Mouse (Mus musculus): Measurements from ENCODE around the gene Dlgap1. TPM values are rescaled to one million over a fixed set of nuclear protein-coding genes. Genes with fewer than 3 reads are reported as not detected.

Gene Dlgap1
- 0.26 and 0.85 TPM in 2 replicates for polyA plus RNA-seq (2011; ENCODE audit: insufficient read length, low read depth, missing spikeins)

DNA sequence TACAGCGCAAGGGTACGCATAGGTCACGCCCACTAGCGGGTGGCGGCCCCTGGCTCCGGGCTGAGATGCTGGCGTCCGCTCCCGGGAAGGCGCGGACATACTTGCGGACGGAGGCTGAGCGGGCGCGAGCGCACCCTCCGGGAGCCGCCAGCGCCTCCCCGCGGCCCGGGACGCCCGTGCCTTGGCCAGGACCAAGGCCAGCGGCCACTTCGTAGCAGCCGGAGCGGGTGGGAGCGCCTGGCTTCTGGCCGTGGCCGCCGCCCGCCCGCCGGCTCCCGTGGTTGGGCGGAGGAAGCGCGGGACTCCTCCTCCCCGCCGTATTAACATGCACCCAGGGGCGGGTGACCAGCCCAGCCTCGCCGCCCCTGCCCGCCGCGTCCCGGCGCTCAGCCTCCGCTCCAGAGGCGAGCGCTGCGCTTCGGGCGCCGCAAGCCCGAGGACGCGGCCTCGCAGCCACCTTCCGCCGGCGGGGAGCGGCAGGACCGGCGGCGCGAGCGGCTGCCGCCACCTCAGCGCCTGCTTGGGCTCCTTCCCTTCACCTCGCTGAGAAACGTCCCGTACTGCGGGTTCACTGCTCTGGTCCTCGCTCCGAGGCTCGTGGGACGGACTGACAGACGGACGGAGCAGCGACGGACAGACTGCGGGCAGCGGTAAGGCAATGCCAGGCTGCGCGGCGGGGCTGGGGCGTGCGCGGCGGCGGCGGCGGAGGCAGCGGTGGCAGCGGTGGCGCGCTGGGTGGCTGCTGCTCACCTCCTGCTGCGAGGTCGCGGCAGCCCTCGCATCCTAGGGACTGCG lies at the start of gene Dlgap1:
Gene Dlgap1 (plus strand): TSS at position 53 of the 795 bp plus-strand sequence.
- Histone ChIP-seq H3K4me3 (ENCODE audit: insufficient read depth, low read length) (peak within 1 kb of the TSS; percentile 33), H3K4me1 (ENCODE audit: control insufficient read depth, insufficient read depth, low read length) (no peaks in the 10 kb centered on the region), H3K27ac (ENCODE audit: insufficient read depth, low read length) (no peak within 1 kb of the TSS)
- TF ChIP-seq CTCF (IDR thresholded peaks at IDR 0.05; ENCODE audit: borderline replicate concordance, insufficient read depth, low read length) (0 out of 2 replicates have a peak, but pooled peaks have one; percentile 7), POLR2A (IDR thresholded peaks at IDR 0.05; ENCODE audit: low read depth, low read length) (no peak)

DNA sequence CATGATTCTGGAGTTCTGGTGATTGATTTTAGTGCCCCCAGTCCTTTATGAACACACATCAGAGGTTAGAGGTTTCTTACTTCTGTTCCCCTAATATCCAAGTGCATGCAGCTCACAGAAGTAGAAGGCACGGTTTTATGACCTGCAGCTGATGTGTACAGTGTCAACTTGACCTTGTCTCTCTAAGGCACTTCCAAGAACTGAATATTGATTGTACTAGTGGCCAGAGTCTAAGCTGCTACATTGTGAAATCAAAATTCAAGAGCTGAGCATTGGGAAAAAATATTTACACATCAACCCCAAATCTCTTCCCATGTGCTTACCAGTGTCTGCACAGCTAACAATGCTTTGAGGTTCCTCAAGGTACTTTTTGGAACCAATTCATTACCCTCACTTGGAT lies 13.9 kb upstream of the Dlgap1 start:
- Histone ChIP-seq H3K4me1 (ENCODE audit: control insufficient read depth, insufficient read depth, low read length) (no peaks in the 10 kb centered on the region), H3K4me3 (ENCODE audit: insufficient read depth, low read length) (no peak overlapping the region), H3K27ac (ENCODE audit: insufficient read depth, low read length) (no peak overlapping the region)
- TF ChIP-seq POLR2A (IDR thresholded peaks at IDR 0.05; ENCODE audit: low read depth, low read length) (no peak), CTCF (IDR thresholded peaks at IDR 0.05; ENCODE audit: borderline replicate concordance, insufficient read depth, low read length) (no peak)

DNA sequence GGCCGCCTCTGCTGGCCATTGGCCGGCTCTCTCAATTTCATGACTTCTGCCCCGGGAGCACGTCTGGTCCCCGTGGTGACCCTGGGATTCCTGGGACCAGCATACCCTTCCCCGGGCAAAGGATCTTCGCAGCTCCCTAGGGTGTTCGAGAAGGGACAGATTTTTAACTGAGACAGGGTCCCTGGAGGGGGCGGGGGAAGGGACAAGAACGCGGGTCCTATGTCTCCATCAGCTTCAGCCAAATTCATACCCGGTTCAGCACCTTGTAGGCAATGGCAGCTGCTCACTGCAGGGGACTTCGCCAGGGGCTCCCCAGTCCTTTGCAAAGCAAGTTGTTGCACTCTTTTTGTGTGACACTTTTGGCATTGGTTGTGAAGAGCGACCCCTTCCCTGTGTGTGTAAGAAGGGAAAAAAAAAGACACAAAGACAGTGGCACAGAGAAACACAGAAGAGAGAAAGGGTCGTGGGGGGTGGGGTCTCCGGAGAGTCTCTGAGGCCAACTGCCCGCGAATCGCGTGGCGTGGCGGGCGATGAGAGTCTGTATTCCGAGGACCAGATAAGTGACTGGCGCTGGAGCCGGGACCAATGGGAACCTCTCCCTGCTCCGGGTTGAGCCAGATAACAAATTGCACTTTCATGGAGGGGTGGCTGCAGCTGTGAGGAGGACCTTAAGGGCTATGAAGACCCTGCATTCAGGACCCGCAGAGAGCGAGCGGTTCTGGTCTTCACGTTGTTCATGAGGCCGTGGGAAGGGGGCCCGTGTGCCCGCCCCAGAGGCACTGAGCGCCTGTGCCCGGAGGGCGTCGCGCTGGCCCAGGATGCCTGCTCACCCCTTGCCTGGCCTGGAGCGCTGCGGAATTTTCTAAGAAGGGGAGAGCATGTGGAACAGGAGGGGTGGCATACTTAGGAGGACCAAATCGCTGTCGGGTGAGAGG lies 1.2 kb downstream of the Dlgap1 start:
- Histone ChIP-seq H3K4me3 (ENCODE audit: insufficient read depth, low read length) (peak overlapping the region; percentile 33; the same call in 1 of the 2 replicates), H3K27ac (ENCODE audit: insufficient read depth, low read length) (no peak overlapping the region), H3K4me1 (ENCODE audit: control insufficient read depth, insufficient read depth, low read length) (no peaks in the 10 kb centered on the region)
- no peak for TF ChIP-seq CTCF (IDR thresholded peaks at IDR 0.05; ENCODE audit: borderline replicate concordance, insufficient read depth, low read length)
- no peak for TF ChIP-seq POLR2A (IDR thresholded peaks at IDR 0.05; ENCODE audit: low read depth, low read length)

DNA sequence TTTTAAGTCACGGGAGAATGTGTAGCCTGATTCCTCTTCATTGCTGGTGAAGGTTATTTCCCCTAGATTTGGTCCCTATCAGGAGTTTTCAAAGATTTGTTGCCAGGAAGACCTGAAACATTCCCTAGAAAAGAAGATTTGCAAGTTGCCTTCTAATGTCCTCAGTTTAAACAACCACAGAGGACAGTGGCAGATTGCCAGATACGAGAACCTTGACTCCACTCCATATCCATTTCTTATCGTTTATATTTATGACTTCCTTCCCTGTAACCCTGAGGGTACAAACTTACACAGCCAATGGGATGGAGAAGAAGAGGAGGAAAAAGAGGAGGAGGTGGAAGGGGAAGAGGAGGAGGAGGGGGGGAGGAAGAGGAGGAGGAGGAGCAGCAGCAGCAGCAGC lies 4.2 kb downstream of the Dlgap1 start:
- H3K27ac ChIP-seq (ENCODE audit: insufficient read depth, low read length): no peak overlapping the region
- TF ChIP-seq POLR2A (IDR thresholded peaks at IDR 0.05; ENCODE audit: low read depth, low read length): no peak
- TF ChIP-seq CTCF (IDR thresholded peaks at IDR 0.05; ENCODE audit: borderline replicate concordance, insufficient read depth, low read length): no peak
- no peak overlapping the region for H3K4me3 ChIP-seq (ENCODE audit: insufficient read depth, low read length)
- H3K4me1 ChIP-seq (ENCODE audit: control insufficient read depth, insufficient read depth, low read length): no peaks in the 10 kb centered on the region

DNA sequence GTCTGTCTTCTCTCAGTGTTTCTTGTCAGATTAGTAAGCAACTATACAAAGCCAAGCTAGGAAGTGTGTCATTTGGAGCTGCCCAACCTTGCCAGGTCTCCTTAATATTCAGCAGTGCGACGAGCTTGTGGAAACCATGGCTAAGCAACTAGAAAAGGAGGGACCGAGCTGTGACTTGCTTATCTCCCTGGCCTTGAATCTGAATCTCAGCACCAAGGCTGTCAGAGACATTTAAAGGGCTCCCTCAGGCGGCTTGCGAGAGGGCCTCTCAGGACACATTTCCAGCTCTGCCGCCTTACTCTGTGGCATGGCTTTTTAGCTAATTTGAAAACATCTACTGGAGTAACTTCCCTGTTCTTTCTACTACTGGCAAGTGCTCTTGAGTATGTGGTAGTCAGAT lies 5.1 kb downstream of the Dlgap1 start:
- TF ChIP-seq CTCF (IDR thresholded peaks at IDR 0.05; ENCODE audit: borderline replicate concordance, insufficient read depth, low read length): no peak
- no peak for TF ChIP-seq POLR2A (IDR thresholded peaks at IDR 0.05; ENCODE audit: low read depth, low read length)
- Histone ChIP-seq H3K4me1 (ENCODE audit: control insufficient read depth, insufficient read depth, low read length) (no peaks in the 10 kb centered on the region), H3K4me3 (ENCODE audit: insufficient read depth, low read length) (no peak overlapping the region), H3K27ac (ENCODE audit: insufficient read depth, low read length) (no peak overlapping the region)

DNA sequence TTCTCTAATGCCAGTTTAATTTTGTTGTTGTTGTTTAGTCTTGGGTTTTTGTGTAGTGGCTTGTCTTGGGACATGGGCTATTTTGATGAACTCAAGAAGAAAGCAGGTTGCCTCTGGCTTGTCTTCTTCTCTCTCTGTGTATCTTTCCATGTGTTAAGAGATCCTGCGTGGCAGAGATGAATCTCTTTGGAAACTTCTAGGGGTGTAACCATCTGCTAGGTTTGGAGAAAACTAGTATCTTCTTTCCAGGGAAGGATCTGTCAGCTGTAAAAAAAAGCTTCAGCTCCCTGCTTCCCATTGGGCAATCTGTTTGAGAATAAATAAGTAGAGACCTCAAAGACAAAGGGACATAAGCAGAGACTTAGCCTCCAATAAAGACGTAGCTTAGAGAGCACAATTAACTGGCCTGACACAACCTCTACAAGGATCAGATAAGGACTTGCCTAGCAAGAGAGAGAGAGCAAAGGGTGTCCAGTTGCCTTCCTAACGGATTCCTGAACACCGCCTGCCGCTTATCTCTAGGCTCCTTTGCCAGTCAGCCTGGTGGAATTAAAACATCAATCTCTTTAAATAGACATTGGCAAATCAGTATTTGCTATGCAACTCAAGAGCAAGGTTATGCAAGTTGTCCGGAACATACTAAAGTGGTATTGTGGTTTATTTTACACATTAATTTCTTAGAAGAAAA lies 13.5 kb downstream of the Dlgap1 start:
- Histone ChIP-seq H3K4me3 (ENCODE audit: insufficient read depth, low read length) (no peak overlapping the region), H3K27ac (ENCODE audit: insufficient read depth, low read length) (no peak overlapping the region), H3K4me1 (ENCODE audit: control insufficient read depth, insufficient read depth, low read length) (no peaks in the 10 kb centered on the region)
- TF ChIP-seq CTCF (IDR thresholded peaks at IDR 0.05; ENCODE audit: borderline replicate concordance, insufficient read depth, low read length): no peak
- TF ChIP-seq POLR2A (IDR thresholded peaks at IDR 0.05; ENCODE audit: low read depth, low read length): no peak

DNA sequence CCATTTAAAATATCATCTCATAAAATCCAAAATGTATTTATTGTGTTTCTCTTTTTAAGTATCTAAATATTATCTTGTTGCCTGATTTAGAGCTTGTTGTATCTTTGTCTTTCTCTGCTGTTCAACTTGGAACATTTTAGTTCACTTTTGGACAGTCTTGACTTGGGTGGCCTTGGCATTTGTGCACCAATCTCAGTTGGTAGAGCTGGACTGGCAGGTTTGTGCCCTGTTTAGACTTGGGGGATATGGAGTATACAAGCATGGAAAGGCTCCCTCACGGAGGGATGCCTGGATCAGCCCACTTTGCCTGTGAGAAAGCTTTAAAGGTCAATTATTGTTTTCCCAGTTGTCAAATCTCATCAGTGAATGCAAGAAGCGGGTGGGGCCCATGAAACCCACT lies 27.5 kb downstream of the Dlgap1 start:
- Histone ChIP-seq H3K4me3 (ENCODE audit: insufficient read depth, low read length) (no peak overlapping the region), H3K4me1 (ENCODE audit: control insufficient read depth, insufficient read depth, low read length) (no peaks in the 10 kb centered on the region), H3K27ac (ENCODE audit: insufficient read depth, low read length) (no peak overlapping the region)
- TF ChIP-seq CTCF (IDR thresholded peaks at IDR 0.05; ENCODE audit: borderline replicate concordance, insufficient read depth, low read length) (no peak), POLR2A (IDR thresholded peaks at IDR 0.05; ENCODE audit: low read depth, low read length) (no peak)

DNA sequence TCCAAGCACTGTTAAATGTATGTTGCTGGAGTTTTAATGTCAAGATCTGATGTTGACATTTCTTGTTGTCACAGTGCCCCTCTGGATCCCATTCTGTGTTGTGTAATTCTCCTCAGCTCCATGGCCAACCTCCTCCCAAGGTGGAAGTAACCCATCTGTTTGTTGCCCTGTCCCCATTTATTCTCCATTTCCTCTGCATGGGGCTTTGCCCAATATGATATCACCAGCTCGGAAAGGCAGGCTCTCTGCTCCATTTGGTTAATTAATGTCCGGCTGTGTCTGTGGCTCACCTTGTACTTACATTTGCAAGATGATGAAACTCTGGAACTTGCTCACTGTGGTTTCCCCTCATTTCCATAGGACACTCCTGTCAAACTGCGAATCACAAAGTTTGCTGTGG lies 33.2 kb downstream of the Dlgap1 start:
- Histone ChIP-seq H3K27ac (ENCODE audit: insufficient read depth, low read length) (no peak overlapping the region), H3K4me1 (ENCODE audit: control insufficient read depth, insufficient read depth, low read length) (0 out of 2 replicates have a peak, but pooled peaks cover 3% of the 10 kb centered on the region), H3K4me3 (ENCODE audit: insufficient read depth, low read length) (no peak overlapping the region)
- TF ChIP-seq POLR2A (IDR thresholded peaks at IDR 0.05; ENCODE audit: low read depth, low read length) (no peak), CTCF (IDR thresholded peaks at IDR 0.05; ENCODE audit: borderline replicate concordance, insufficient read depth, low read length) (no peak)

DNA sequence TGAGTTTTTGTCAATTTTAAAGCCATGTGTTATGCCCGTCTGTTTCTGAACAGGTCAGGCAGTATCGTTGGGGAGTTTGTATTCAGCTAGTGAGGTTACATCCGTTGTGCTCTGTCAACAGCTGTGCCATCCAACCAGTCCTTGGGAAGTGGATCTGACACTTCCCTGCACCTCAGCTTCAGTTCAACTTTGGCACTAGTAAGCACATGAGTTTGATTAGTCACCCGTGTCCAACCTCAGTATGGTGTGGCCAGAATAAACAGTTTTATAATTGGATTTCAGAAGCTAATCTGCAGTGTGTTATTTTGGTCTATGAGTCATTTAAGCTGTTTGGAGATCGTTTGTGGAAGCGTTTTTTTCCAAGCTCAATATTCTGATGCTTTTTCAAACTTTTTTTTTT lies 35.8 kb downstream of the Dlgap1 start:
- no peak for TF ChIP-seq CTCF (IDR thresholded peaks at IDR 0.05; ENCODE audit: borderline replicate concordance, insufficient read depth, low read length)
- no peak for TF ChIP-seq POLR2A (IDR thresholded peaks at IDR 0.05; ENCODE audit: low read depth, low read length)
- Histone ChIP-seq H3K27ac (ENCODE audit: insufficient read depth, low read length) (no peak overlapping the region), H3K4me3 (ENCODE audit: insufficient read depth, low read length) (no peak overlapping the region), H3K4me1 (ENCODE audit: control insufficient read depth, insufficient read depth, low read length) (peaks cover 5% of the 10 kb centered on the region; the same call in 1 of the 2 replicates)

All from embryonic fibroblast, embryonic 13.5 days (primary cell).